Mouse (Mus musculus) heart, postnatal 0 days (tissue): Measurements from ENCODE around the gene Slc25a10. TPM values are rescaled to one million over a fixed set of nuclear protein-coding genes. Genes with fewer than 3 reads are reported as not detected.

Experiments
- ATAC-seq: fragments of 200-750 bp; cut with Nextera tagmentation; 2 replicates; pipeline ENCODE4 v1.8.0; 2017; ENCODE audit warnings: low read depth, moderate number of reproducible peaks, moderate library complexity; ENCODE audit not compliant: insufficient read depth
- DNase-seq: peaks from one replicate; pipeline ENCODE4 v3.0.0-alpha.2; 2016; ENCODE audit warnings: low spot score
- H3K27ac ChIP-seq: fragments of 300-500 bp; sonication (generic); 2 replicates; pipeline ENCODE4 v1.5.1; 2014; ENCODE audit warnings: low read depth, mild to moderate bottlenecking
- H3K27me3 ChIP-seq: fragments of 300-500 bp; sonication (generic); 2 replicates; pipeline ENCODE4 v1.6.1; 2014; ENCODE audit warnings: low read length, mixed read lengths; ENCODE audit not compliant: control insufficient read depth, insufficient read depth
- H3K36me3 ChIP-seq: fragments of 300-500 bp; sonication (generic); replicated peaks from 2 replicates; pipeline ENCODE4 v1.6.1; 2014; ENCODE audit warnings: low read length, mixed read lengths; ENCODE audit not compliant: control insufficient read depth, insufficient read depth
- H3K4me1 ChIP-seq: fragments of 300-500 bp; sonication (generic); 2 replicates; pipeline ENCODE4 v1.6.1; 2014; ENCODE audit warnings: antibody characterized with exemption; ENCODE audit not compliant: control insufficient read depth, insufficient read depth
- H3K4me2 ChIP-seq: fragments of 300-500 bp; sonication (generic); 2 replicates; pipeline ENCODE4 v1.6.1; 2014; ENCODE audit warnings: low read depth, mild to moderate bottlenecking, low read length, moderate library complexity
- H3K4me3 ChIP-seq: fragments of 300-500 bp; sonication (generic); 2 replicates; pipeline ENCODE4 v1.5.1; 2014; ENCODE audit warnings: low read depth, low read length
- H3K9ac ChIP-seq: fragments of 300-500 bp; sonication (generic); replicated peaks from 2 replicates; pipeline ENCODE4 v1.6.1; 2014; ENCODE audit warnings: low read depth, low read length, mixed read lengths
- H3K9me3 ChIP-seq: fragments of 300-500 bp; sonication (generic); replicated peaks from 2 replicates; pipeline ENCODE4 v1.6.1; 2016; ENCODE audit warnings: low read length; ENCODE audit not compliant: control insufficient read depth
- CTCF ChIP-seq: IDR thresholded peaks from 2 replicates; pipeline ENCODE4 v1.5.1; 2016; ENCODE audit warnings: antibody characterized with exemption, control low read depth, low read depth
- EP300 ChIP-seq: IDR thresholded peaks from 2 replicates; pipeline ENCODE4 v1.6.1; 2016; ENCODE audit warnings: antibody characterized with exemption, low read depth
- WGBS: fragments of 180-500 bp; shearing (Covaris S2); extraction: QIAGEN DNeasy Blood & Tissue Kit; methylation state at CpG from one replicate; pipeline ENCODE4 v1.1.7; 2014; 5-methylcytosine and 5-hydroxymethylcytosine counted together
- polyA plus RNA-seq: library from polyadenylated mRNA; unstranded; fragments of >200 nt; fragmentation: Nextera tagmentation; extraction: Ambion mirVana; gene quantifications from 2 replicates; pipeline ENCODE4 v1.2.1, GENCODE M21; 2015
- total RNA-seq: library from RNA; depleted of rRNA; stranded (reverse); fragments of >200 nt; gene quantifications from 2 replicates; pipeline ENCODE4 v1.2.3, GENCODE M21; 2014; ENCODE audit warnings: low replicate concordance

Slc25a10 gene
- total and polyA plus RNA-seq, 2 experiments from 2014 or later = 33.8 to 74.3 TPM

DNA sequence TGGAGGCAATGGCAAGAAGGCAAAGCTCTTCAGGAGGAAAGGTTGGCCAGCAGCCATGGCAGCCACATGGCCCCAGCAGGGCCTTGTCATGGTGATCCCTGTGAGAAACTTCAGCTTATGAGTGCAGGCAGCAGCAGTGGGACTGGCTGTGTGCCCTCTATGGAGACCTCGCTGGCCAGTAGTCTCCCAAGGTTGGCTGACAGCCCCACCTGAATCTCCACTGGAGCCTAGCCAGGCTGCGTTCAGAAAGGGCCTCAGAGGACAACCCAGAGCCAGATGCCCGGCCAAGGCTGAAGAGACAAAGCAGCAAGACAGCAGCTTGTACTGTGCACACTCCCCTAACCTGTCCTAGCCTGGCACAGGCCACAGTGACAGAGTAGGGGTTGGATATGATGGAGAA, 46.8 kb downstream of the Slc25a10 start:
- H3K36me3 ChIP-seq = peaks cover 14% of the 10 kb centered on the region
- ATAC-seq = peak; percentile 71
- WGBS = 14% methylated on average over 3 of the region's 3 CpGs

DNA sequence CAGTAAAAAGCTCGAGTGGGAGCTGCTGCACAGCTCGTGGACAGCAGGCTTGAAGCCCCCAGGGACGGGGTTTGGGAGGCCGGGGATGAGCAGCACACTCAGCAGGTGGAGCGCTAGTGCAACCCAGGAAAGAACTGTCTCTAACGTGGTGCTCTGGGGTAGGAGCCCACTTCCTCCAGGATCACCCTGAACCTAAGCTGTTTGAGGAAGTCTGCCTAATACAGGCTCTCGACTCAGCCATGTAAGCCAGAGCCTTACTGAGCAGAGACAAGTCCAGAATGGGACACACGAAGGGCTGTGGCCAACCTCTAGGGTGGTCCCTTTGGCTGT, 47.3 kb downstream of the Slc25a10 start:
- Histone ChIP-seq H3K36me3 (peaks cover 19% of the 10 kb centered on the region), H3K4me3 (no peak overlapping the region), H3K4me1 (peaks cover 26% of the 10 kb centered on the region), H3K27ac (peak overlapping the region; percentile 69), H3K4me2 (no peak overlapping the region), H3K9ac (no peak overlapping the region), H3K9me3 (no peaks in the 10 kb centered on the region), H3K27me3 (0 out of 2 replicates have a peak, but pooled peaks cover 4% of the 10 kb centered on the region)
- no peak for DNase-seq
- WGBS = 38% methylated on average over 8 of the region's 8 CpGs
- TF ChIP-seq CTCF (no peak), EP300 (no peak)
- no peak for ATAC-seq

More for the DNA sequence above, 46.8 kb downstream of the Slc25a10 start:
- Histone ChIP-seq H3K27ac (peak overlapping the region; percentile 69), H3K9me3 (no peaks in the 10 kb centered on the region), H3K4me1 (peaks cover 26% of the 10 kb centered on the region), H3K4me2 (no peak overlapping the region), H3K4me3 (no peak overlapping the region), H3K27me3 (peaks cover 7% of the 10 kb centered on the region), H3K9ac (no peak overlapping the region)
- TF ChIP-seq CTCF = no peak
- TF ChIP-seq EP300 = 0 out of 2 replicates have a peak, but pooled peaks have one; percentile 47
- peak; percentile 68 for DNase-seq

DNA sequence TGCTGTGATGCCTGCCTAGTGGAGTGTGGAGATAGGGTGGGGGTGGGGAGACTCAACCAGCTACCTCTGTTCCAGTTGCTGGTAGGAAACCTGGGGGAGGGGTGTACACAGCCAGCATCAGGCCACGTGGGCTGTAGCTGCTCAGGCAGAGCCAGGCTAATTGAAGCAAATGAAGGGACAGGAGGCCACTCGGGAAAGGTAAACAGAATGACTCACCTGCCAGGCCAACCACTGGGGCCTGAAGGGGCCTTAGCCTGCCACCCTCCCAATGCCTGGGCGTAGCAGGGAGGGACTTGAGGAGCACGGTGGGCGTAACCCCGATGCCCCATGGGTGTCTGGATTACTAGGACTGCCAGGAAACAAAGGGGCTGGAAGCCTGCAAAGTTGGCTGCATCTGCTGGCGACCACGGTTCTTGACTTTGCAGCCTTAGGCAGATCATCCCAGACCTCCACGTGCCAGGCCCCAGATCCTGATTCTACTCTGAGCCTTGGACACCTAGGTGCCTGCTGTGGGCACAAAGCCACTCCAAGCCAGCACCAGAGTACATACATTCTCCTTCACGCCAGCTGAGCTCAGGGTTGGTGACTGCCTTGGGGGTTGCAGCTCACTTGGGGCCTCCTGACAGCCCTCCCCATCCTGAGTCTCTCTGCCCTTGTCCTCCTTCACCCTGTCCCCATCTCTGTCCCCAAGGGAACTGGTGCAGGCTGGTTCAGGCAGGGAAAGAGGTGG, 47.8 kb downstream of the Slc25a10 start:
- no peak for DNase-seq
- H3K27me3 ChIP-seq = 0 out of 2 replicates have a peak, but pooled peaks cover 2% of the 10 kb centered on the region
- peaks cover 26% of the 10 kb centered on the region for H3K4me1 ChIP-seq
- H3K4me2 ChIP-seq = no peak overlapping the region
- ATAC-seq = no peak
- no peak for TF ChIP-seq EP300
- TF ChIP-seq CTCF = no peak
- WGBS = 36% methylated on average over 10 of the region's 10 CpGs
- H3K9ac ChIP-seq = no peak overlapping the region
- H3K36me3 ChIP-seq = peaks cover 24% of the 10 kb centered on the region
- H3K9me3 ChIP-seq = no peaks in the 10 kb centered on the region
- peak overlapping the region; percentile 69; the same call in 1 of the 2 replicates for H3K27ac ChIP-seq
- no peak overlapping the region for H3K4me3 ChIP-seq

DNA sequence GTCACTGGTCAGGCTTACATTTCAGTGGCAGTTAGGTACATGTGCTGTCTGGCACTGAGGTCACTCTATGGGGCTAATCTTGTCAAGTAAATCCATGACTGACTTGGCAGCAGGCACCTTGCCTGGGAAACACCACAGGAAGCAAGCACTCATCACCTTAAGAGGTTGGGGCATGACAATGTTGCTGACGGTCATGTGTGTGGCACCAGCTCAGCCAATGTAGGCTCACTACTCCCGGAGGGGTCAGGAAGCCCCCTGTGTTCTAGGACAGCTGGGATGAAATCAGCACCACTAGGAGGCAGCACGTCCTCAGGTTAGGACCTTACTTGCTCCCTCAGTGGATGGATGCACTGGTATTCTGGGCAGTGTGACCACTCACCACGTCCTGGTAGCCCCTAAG, 50.3 kb downstream of the Slc25a10 start:
- DNase-seq (peak; percentile 59), ATAC-seq (peak; percentile 70)
- WGBS = 19% methylated on average over 4 of the region's 4 CpGs

DNA sequence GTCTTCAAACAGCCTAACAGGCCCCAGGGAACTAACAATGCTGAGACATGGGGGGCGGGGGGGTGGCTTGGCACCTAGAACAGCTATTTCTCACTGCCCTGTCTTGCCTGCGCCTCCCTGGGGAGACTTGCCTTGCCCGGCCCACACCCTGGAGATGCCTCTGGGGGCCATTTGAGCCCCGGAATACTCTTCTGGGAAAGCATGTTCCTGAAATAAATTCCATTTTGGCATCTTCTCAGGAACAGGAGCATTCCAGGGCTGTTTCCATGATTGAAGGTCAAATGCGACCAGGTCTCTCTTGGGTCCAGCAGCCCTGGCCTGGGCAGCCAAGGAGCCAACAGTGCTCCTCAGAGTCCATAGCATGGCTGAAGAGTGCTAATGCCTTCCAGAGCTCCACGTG, 50.7 kb downstream of the Slc25a10 start:
- Histone ChIP-seq H3K27ac (peak overlapping the region; percentile 15), H3K4me3 (no peak overlapping the region), H3K4me1 (peaks cover 27% of the 10 kb centered on the region), H3K27me3 (no peaks in the 10 kb centered on the region), H3K36me3 (peaks cover 27% of the 10 kb centered on the region), H3K9ac (no peak overlapping the region), H3K4me2 (no peak overlapping the region), H3K9me3 (no peaks in the 10 kb centered on the region)
- DNase-seq (no peak), ATAC-seq (no peak)
- 65% methylated on average over 6 of the region's 6 CpGs for WGBS
- TF ChIP-seq CTCF (no peak), EP300 (no peak)

More for the DNA sequence above, 50.3 kb downstream of the Slc25a10 start:
- Histone ChIP-seq H3K4me2 (no peak overlapping the region), H3K9ac (no peak overlapping the region), H3K4me1 (peaks cover 26% of the 10 kb centered on the region), H3K9me3 (no peaks in the 10 kb centered on the region), H3K27ac (no peak overlapping the region), H3K27me3 (no peaks in the 10 kb centered on the region), H3K36me3 (peaks cover 27% of the 10 kb centered on the region), H3K4me3 (no peak overlapping the region)
- TF ChIP-seq EP300 = no peak
- peak; percentile 68 for TF ChIP-seq CTCF
